Mouse (Mus musculus) hindbrain, embryonic 15.5 days (tissue): Measurements from ENCODE around the gene Ddx5. TPM values are rescaled to one million over a fixed set of nuclear protein-coding genes. Genes with fewer than 3 reads are reported as not detected.
"Not testable (repeated sequence)": the region's sequence is repeated elsewhere in the genome, so short reads cannot be mapped to it uniquely, and the experiment has no call there.

ENCODE experiments used
- ATAC-seq: fragments of 200-750 bp; cut with Nextera tagmentation; 2 replicates; pipeline ENCODE4 v1.8.0; 2017; ENCODE audit warnings: low read depth, moderate number of reproducible peaks, moderate TSS enrichment; ENCODE audit not compliant: low FRiP score
- H3K27ac ChIP-seq: fragments of 300-500 bp; sonication (generic); replicated peaks from 2 replicates; pipeline ENCODE4 v1.5.1; 2015; ENCODE audit warnings: mild to moderate bottlenecking, inconsistent platforms
- H3K27me3 ChIP-seq: fragments of 300-500 bp; sonication (generic); 2 replicates; pipeline ENCODE4 v1.6.1; 2015; ENCODE audit warnings: control low read depth, inconsistent platforms
- H3K36me3 ChIP-seq: fragments of 300-500 bp; sonication (generic); 2 replicates; pipeline ENCODE4 v1.6.1; 2015; ENCODE audit warnings: control low read depth, inconsistent platforms
- H3K4me1 ChIP-seq: fragments of 300-500 bp; sonication (generic); replicated peaks from 2 replicates; pipeline ENCODE4 v1.6.1; 2015; ENCODE audit warnings: control low read depth, inconsistent platforms
- H3K4me2 ChIP-seq: fragments of 300-500 bp; sonication (generic); 2 replicates; pipeline ENCODE4 v1.6.1; 2015; ENCODE audit warnings: moderate library complexity, mild to moderate bottlenecking, inconsistent platforms
- H3K4me3 ChIP-seq: fragments of 300-500 bp; sonication (generic); 2 replicates; pipeline ENCODE4 v1.5.1; 2015; ENCODE audit warnings: mild to moderate bottlenecking, inconsistent platforms
- H3K9ac ChIP-seq: fragments of 300-500 bp; sonication (generic); 2 replicates; pipeline ENCODE4 v1.6.1; 2015; ENCODE audit warnings: inconsistent platforms
- H3K9me3 ChIP-seq: fragments of 300-500 bp; sonication (generic); 2 replicates; pipeline ENCODE4 v1.6.1; 2016; ENCODE audit warnings: control low read depth, inconsistent platforms
- WGBS: fragments of 180-500 bp; shearing (Covaris S2); methylation state at CpG from one replicate; pipeline ENCODE4 v1.1.7; 2015; 5-methylcytosine and 5-hydroxymethylcytosine counted together
- polyA plus RNA-seq: library from polyadenylated mRNA; unstranded; fragments of >200 nt; fragmentation: Nextera tagmentation; extraction: Ambion mirVana; gene quantifications from 2 replicates; pipeline ENCODE4 v1.2.1, GENCODE M21; 2015

Gene Ddx5
- polyA plus RNA-seq, 1 experiment from 2014 or later = 340 TPM

DNA sequence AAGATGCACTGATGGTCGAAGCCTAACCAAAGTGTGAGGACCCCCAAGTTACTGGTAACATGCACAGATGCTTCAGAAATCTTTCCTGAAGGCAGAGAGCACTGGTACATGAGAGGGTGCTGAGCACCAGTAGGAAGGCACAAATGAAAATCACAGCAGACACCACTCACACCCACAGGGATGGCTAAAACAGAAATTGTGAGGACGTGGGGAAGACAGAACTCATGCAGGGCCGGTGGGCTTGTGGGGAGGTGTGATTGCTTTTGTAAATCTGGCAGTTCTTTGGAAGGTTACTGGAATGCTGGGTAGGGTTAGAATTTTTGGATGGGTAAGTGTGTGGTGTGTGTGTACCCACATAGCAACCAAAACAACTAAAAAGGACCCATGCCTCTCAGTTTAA, 28.2 kb upstream of the Ddx5 start:
- Histone ChIP-seq H3K4me3 (no peak overlapping the region), H3K27ac (peak overlapping the region; percentile 47; the same call in 1 of the 2 replicates), H3K27me3 (no peaks in the 10 kb centered on the region), H3K9ac (no peak overlapping the region), H3K4me2 (no peak overlapping the region), H3K36me3 (peaks cover 59% of the 10 kb centered on the region), H3K4me1 (peaks cover 15% of the 10 kb centered on the region), H3K9me3 (no peaks in the 10 kb centered on the region)
- ATAC-seq = no peak
- WGBS = 81% methylated on average over 3 of the region's 3 CpGs

DNA sequence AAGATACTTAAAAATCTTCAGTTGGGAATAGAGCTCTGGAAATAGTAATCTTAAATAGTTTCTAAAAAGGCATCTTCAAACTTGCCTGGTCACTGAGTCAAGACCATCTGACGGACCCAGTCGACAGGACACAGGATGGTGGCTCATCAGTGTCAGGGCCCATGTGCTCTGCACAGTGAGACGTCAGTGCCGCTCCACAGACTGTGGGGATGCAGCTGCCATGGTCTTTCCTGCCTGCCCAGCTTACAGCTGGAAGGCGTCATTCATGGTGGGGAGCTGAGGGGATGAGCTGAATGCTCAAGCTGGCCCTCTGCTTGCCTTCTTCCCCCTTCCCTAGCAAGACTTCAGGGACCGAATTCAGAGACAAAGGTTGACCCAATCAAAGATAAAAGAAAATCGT, 27.3 kb upstream of the Ddx5 start:
- Histone ChIP-seq H3K27me3 (no peaks in the 10 kb centered on the region), H3K36me3 (peaks cover 65% of the 10 kb centered on the region), H3K9me3 (no peaks in the 10 kb centered on the region), H3K4me3 (no peak overlapping the region), H3K27ac (0 out of 2 replicates have a peak overlapping the region, but pooled peaks have one; percentile 8), H3K4me1 (peaks cover 15% of the 10 kb centered on the region), H3K4me2 (no peak overlapping the region), H3K9ac (no peak overlapping the region)
- ATAC-seq = no peak
- WGBS = 75% methylated on average over 7 of the region's 7 CpGs

DNA sequence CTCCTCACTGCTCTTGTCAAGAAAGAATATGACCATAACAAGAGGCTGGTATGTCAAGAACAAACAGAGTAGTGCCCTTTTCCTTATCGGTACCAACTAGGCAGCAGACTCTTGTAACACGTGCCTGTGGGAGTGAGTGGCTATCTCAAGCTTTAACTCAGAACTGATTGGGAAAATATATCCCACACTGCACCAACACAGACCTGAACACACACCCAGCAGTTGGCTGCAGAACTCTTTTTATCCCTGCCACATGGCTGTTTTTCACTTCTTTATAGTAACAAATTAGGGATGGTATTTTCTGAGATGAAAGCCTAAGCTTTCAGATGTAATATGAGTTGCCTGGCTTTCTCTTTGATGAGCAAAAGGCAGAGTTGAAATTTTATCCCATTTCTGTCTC, 26.8 kb upstream of the Ddx5 start:
- Histone ChIP-seq H3K9me3 (no peaks in the 10 kb centered on the region), H3K27ac (0 out of 2 replicates have a peak overlapping the region, but pooled peaks have one; percentile 8), H3K9ac (no peak overlapping the region), H3K4me2 (no peak overlapping the region), H3K36me3 (peaks cover 71% of the 10 kb centered on the region), H3K4me3 (no peak overlapping the region), H3K27me3 (no peaks in the 10 kb centered on the region), H3K4me1 (peaks cover 12% of the 10 kb centered on the region)
- ATAC-seq = no peak
- 96% methylated on average over 2 of the region's 2 CpGs for WGBS

DNA sequence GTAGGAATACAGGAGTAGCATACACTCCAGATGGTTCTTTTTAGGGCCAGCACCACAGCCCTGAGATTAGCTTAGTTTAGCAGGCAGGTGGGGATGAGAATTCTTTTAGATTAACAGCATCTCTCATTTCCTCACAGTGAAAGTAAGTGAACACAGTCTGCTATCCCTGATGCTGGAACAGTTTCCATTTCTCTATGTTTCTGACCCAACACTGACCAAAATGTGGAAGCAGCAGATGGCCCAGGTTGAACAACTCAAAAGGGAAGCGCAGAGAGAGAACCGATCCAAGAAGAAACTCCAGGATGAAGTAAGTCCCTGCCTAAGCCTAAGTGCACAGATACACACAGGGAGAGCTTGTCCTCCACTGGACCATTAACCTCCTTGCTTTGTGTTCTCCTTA, 26.3 kb upstream of the Ddx5 start:
- Histone ChIP-seq H3K9ac (no peak overlapping the region), H3K4me1 (peaks cover 12% of the 10 kb centered on the region), H3K4me2 (no peak overlapping the region), H3K9me3 (no peaks in the 10 kb centered on the region), H3K27me3 (no peaks in the 10 kb centered on the region), H3K27ac (no peak overlapping the region), H3K4me3 (no peak overlapping the region), H3K36me3 (peaks cover 70% of the 10 kb centered on the region)
- no peak for ATAC-seq
- WGBS = 86% methylated on average over 2 of the region's 2 CpGs

DNA sequence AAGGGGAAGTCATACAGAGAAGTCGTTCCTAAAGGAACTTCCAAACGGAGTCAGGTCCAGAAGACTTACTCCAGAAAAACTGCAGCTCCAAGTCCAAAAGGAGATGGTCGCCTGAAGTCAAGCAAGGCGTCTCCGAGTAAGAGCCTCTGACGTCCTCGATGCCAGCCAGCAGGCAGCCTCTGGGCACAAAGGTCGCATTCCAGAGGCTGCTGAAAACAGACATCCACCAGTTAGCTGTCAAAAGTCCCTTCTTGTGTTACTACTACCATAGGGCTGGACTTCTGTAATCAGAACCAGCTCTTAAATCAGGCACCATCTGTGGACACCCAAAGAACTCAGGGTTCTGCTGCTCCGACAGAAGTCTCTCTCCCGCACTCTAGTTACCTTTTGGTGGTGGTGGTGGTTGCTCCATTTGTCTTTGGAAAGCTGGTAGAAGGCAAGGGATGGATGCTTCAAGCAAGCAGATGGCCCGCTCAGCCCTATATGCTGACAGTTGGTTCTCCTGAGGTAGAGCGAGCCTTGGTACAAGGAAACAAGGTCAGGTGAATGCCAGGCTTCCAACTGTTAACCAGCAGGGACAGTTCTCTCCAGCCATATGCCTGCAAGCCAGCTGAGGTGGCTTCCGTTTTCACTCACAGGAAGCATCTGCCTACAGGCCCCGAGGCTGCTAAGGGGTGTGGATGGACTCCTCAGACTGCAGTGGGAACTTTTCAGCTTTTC, 25.8 kb upstream of the Ddx5 start:
- 0 out of 2 replicates have a peak, but pooled peaks have one; percentile 11 for ATAC-seq
- WGBS = 78% methylated on average over 14 of the region's 14 CpGs
- peaks cover 67% of the 10 kb centered on the region for H3K36me3 ChIP-seq

DNA sequence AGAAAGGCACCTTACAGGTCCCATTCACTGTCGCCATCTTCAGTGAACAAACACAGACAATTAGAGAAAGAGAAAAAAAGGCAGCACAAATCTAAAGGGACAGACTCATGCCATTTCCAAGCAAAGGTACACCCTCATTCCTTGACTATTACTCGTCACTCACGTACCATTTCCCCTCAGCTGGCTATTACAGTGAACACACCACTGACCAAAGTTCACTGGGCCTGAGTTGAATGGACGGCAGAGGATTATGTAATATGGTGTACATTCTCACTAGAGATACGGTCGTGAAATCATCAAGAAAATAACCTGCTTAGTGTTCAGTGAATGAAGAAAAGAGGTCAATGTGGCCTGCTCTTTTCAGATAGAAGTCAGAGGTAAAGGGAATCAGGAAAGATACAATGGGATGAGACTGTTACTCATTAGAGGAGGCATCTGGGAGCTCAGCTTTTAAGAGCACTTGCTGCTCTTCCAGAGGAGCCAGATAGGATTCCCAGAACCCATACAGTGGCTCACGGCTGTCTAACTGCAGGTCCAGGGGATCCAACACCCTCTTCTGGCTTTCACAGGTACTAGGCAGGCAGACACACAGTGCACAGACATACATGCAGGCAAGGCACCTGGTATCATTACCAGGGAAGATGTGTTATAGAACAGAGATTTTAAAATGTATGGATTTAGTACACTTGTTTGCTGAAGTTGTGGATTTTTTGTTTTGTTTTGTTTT, 23.6 kb upstream of the Ddx5 start:
- H3K9ac ChIP-seq = no peak overlapping the region
- no peaks in the 10 kb centered on the region for H3K9me3 ChIP-seq
- H3K4me2 ChIP-seq = no peak overlapping the region
- H3K36me3 ChIP-seq = peaks cover 67% of the 10 kb centered on the region
- no peak overlapping the region for H3K27ac ChIP-seq
- H3K27me3 ChIP-seq = no peaks in the 10 kb centered on the region
- H3K4me1 ChIP-seq = no peaks in the 10 kb centered on the region
- no peak for ATAC-seq
- WGBS = 90% methylated on average over 7 of the region's 7 CpGs
- no peak overlapping the region for H3K4me3 ChIP-seq

More for the DNA sequence above, 25.8 kb upstream of the Ddx5 start:
- peaks cover 12% of the 10 kb centered on the region for H3K4me1 ChIP-seq
- no peaks in the 10 kb centered on the region for H3K9me3 ChIP-seq
- H3K4me3 ChIP-seq = no peak overlapping the region
- H3K27me3 ChIP-seq = no peaks in the 10 kb centered on the region
- H3K4me2 ChIP-seq = no peak overlapping the region
- no peak overlapping the region for H3K27ac ChIP-seq
- H3K9ac ChIP-seq = no peak overlapping the region

DNA sequence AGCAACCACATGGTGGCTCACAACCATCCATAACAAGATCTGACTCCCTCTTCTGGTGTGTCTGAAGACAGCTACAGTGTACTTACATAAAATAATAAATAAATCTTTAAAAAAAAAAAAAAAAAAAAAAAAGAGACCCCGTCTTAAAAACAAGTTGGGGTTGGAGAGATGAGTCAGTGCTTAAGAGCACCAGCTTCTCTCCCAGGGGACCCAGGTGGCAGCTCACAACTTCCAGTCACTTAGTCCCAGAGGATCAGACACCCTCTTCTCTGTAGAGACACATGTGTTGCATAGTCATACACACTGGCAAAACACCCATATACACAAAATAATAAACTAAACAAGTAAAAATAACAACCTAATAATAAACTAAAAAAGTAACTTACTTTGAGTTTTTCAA, 18.5 kb upstream of the Ddx5 start:
- not testable (repeated sequence) for H3K27ac ChIP-seq, H3K9me3 ChIP-seq, H3K4me2 ChIP-seq, H3K4me3 ChIP-seq, H3K27me3 ChIP-seq, ATAC-seq, H3K9ac ChIP-seq, H3K4me1 ChIP-seq
- 93% methylated on average over 1 of the region's 1 CpGs for WGBS
- peaks cover 39% of the 10 kb centered on the region for H3K36me3 ChIP-seq

DNA sequence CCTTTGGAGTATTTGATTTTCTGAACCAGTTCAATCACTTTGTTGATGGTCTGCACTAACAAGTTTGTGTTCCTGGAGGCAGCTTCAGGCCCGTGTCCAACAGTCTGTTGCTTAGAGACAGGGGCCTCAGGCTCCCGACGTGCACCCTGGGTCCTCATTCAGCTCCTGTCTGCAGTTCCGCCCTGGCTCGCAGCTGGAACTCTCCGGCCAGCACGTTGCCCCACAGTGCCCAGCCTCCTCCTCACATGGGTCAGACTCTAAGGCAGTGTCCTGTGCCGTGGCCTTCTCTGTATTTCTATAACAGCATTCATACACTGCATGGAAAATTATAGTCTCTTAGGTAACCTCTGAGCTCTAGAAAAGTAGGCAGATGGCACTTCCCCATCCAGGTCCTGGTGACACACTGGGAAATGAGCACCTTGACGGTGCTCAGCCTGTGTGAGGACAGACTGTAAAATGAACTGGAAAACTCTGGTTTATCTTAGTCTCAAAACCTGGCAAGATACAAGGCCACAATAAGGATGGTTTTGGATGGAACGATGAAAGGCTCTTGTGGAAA, 13.2 kb upstream of the Ddx5 start:
- ATAC-seq = no peak
- Histone ChIP-seq H3K27ac (no peak overlapping the region), H3K9ac (no peak overlapping the region), H3K9me3 (no peaks in the 10 kb centered on the region), H3K4me3 (no peak overlapping the region), H3K27me3 (no peaks in the 10 kb centered on the region), H3K36me3 (peaks cover 63% of the 10 kb centered on the region), H3K4me2 (no peak overlapping the region), H3K4me1 (0 out of 2 replicates have a peak, but pooled peaks cover 3% of the 10 kb centered on the region)
- 52% methylated on average over 10 of the region's 10 CpGs for WGBS

DNA sequence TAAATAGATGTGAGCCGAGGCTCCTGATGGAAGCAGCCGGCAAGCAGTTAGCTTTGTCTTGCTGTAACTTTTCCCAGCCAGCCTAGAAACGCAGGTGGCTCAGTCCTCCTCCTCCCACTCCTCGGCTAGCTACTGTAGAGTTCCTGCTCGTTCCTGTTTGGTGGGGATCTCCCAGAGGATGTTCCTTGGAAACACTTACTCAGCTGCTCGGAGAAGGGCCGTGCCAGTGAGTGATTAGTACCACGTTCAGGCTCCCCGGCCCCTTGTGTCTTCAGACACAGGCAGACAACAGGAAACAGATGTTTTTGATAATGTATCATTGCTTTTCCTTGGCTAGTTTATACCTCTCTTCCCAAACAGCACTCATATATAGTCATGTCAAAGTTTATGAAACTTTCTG, 6.7 kb upstream of the Ddx5 start:
- no peak overlapping the region for H3K9ac ChIP-seq
- 72% methylated on average over 9 of the region's 9 CpGs for WGBS
- no peaks in the 10 kb centered on the region for H3K9me3 ChIP-seq
- no peak overlapping the region for H3K4me2 ChIP-seq
- no peak for ATAC-seq
- peaks cover 3% of the 10 kb centered on the region; the same call in 1 of the 2 replicates for H3K4me1 ChIP-seq
- no peak overlapping the region for H3K4me3 ChIP-seq
- peaks cover 60% of the 10 kb centered on the region for H3K36me3 ChIP-seq
- H3K27ac ChIP-seq = no peak overlapping the region
- no peaks in the 10 kb centered on the region for H3K27me3 ChIP-seq

DNA sequence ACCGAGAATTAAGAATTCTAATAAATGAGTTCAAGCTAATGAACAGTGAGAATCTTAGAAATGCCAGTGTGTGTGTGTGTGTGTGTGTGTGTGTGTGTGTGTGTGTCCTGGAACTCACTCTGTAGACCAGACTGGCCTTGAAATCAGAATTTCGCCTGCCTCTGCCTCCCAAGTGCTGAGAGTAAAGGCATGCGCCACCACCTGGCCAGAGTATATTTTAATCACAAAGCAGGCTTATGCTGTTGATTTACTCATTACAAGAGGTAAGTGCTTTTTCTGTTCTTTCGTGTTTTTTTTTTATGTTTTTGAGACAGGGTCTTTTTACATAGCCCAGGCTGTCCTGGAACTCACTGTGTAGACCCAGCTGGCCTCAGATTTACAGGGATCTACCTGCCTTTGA, 4.9 kb upstream of the Ddx5 start:
- peaks cover 13% of the 10 kb centered on the region for H3K4me1 ChIP-seq
- no peaks in the 10 kb centered on the region for H3K9me3 ChIP-seq
- H3K36me3 ChIP-seq = peaks cover 44% of the 10 kb centered on the region
- no peak for ATAC-seq
- H3K4me2 ChIP-seq = no peak overlapping the region
- no peak overlapping the region for H3K27ac ChIP-seq
- H3K4me3 ChIP-seq = no peak overlapping the region
- 74% methylated on average over 4 of the region's 4 CpGs for WGBS
- no peak overlapping the region for H3K9ac ChIP-seq
- H3K27me3 ChIP-seq = no peaks in the 10 kb centered on the region

DNA sequence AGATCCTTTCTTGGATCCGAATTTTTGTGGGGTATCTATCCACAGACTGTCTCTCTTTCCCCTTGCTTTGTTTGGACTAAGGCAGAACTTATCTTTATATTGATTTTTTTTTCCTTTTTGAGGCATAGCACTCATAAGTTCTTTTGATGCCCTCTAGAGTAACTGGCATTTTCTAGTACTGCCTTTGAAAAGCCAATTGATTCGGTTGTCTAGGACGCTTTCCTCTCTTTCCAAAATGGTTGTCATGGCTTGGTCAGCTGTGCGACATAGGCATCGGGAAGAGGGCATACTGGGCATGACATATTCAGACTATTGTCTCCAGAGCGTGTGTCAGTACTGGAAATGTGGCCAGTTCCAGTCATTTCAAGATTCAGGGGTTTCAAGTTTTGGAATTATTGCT, 664 bp upstream of the Ddx5 start:
- H3K27me3 ChIP-seq = no peaks in the 10 kb centered on the region
- ATAC-seq = no peak
- peak overlapping the region; percentile 85 for H3K9ac ChIP-seq
- peaks cover 31% of the 10 kb centered on the region for H3K36me3 ChIP-seq
- H3K4me3 ChIP-seq = peak overlapping the region; percentile 66
- under 1% methylated on average over 6 of the region's 6 CpGs for WGBS
- peaks cover 34% of the 10 kb centered on the region for H3K4me1 ChIP-seq
- peak overlapping the region; percentile 100 for H3K27ac ChIP-seq
- peak overlapping the region; percentile 67 for H3K4me2 ChIP-seq
- no peaks in the 10 kb centered on the region for H3K9me3 ChIP-seq
